Mouse (Mus musculus) heart, adult 2 months (tissue): ENCODE results near the gene Pipox.

Source experiments
- CTCF ChIP-seq: fragments of 200-600 bp; IDR thresholded peaks from 2 replicates; pipeline ENCODE4 v1.8.1; 2022; ENCODE audit warnings: antibody characterized with exemption, mild to moderate bottlenecking, moderate library complexity
- EP300 ChIP-seq: fragments of 200-500 bp; IDR thresholded peaks from 2 replicates; pipeline ENCODE4 v1.6.1; 2011; ENCODE audit warnings: low read depth, low read length, control low read depth; ENCODE audit not compliant: insufficient read depth
- POLR2A ChIP-seq: fragments of 200-500 bp; IDR thresholded peaks from 2 replicates; pipeline ENCODE4 v1.6.1; 2011; ENCODE audit warnings: mild to moderate bottlenecking, low read depth, low read length, control low read depth; ENCODE audit not compliant: insufficient read depth

GRCm38 (mm10) chr11:77843906-77844200 lies 50.0 kb downstream of the Pipox start:
- no peak for TF ChIP-seq POLR2A
- no peak for TF ChIP-seq CTCF
- no peak for TF ChIP-seq EP300
